Mouse (Mus musculus) heart, adult 18-20 months (tissue): ENCODE measurements around the gene Morn3. TPM values are rescaled to one million over a fixed set of nuclear protein-coding genes. Genes with fewer than 3 reads are reported as not detected.

Source experiments
- DNase-seq, 2 experiments: peaks; one replicate each; pipeline ENCODE4 v3.0.0; 2021 to 2022; ENCODE audit warnings: mixed read lengths in 1 of 2
- total RNA-seq, 2 experiments: library from RNA; stranded (reverse); gene quantifications; 2 replicates each; pipeline ENCODE4 v1.2.3; 2021

The Morn3 gene
- total RNA-seq, 2 experiments from 2014 or later: not detected

- peak in 1 of 2 experiments; percentile 52 for DNase-seq
Observed at GRCm38 (mm10) chr5:123023049-123023448, 23.8 kb downstream of the Morn3 start.

DNA sequence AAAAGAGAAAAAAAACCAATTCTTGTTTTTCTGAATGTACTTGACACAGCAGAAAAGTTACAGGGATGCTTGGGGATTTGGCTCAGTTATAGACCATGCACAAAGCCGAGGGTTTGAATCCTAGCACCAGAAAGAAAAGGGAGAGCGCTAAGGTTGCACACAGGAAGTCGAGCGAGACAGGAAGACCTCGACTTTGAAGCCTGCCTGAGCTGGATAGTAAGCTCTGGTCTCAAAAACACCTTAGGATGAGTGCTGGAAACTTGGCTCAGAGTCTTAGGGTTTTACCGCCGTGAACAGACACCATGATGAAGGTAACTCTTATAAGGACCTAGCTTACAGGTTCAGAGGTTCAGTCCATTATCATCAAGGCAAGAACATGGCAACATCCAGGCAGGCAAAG is 25.4 kb downstream of the Morn3 start:
- DNase-seq: no peak

DNA sequence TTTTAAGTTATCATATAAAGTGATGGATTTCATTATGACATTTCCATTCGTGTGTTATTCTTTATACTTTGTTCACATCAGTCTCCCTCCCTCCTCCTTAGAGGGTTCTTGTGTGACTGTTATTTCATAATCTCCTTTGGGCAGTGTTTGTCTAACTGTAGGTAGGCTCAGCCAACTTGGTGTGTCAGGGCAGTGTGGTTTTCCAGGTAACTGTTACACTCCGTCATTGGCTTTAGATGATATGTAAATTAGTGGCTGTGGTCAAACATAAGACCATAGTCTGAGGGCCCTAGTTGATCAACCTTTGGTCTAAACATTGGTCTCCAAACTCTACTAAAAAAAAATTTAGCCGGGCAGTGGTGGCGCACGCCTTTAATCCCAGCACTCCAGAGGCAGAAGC is 26.4 kb downstream of the Morn3 start:
- no peak for DNase-seq

- DNase-seq: peak; percentile 60 to 66
Observed at GRCm38 (mm10) chr5:123019336-123020016, 27.3 kb downstream of the Morn3 start.

DNA sequence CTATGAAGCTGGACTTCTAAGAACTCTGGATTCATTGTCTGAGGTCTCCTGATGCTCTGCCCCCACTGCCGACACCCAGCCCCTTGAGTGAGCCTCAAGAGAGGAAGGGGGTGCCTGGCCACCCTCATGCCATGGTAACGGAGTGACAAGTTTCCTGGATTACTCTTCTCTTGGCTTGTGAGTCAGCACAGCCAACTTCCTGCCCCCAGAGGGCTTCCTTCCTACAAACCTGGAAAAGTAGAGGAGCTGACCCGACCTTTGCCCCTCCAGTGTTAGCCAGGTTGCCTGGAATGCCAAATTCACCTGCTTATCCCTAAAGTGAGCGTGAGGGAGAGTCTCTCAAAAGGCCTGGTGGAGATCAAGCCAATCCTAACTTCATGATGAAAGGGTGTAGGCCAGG is 29.3 kb downstream of the Morn3 start:
- peak in 1 of 2 experiments; percentile 24 for DNase-seq

GRCm38 (mm10) chr5:123015915-123016314 is 30.9 kb downstream of the Morn3 start:
- no peak for DNase-seq

- DNase-seq: peak; percentile 98 to 99
Observed at GRCm38 (mm10) chr5:123014753-123015701, 31.8 kb downstream of the Morn3 start, which contains the start of gene Orai1. TSS of gene Orai1 (plus strand) at chr5:123015074.

- peak; percentile 78 to 81 for DNase-seq
Observed at GRCm38 (mm10) chr5:123013599-123014315, 33.1 kb downstream of the Morn3 start.

GRCm38 (mm10) chr5:123011705-123012104 is 35.1 kb downstream of the Morn3 start:
- no peak for DNase-seq

- DNase-seq: no peak
Observed at GRCm38 (mm10) chr5:123010806-123011205, 36.0 kb downstream of the Morn3 start.

- DNase-seq: no peak
Observed at GRCm38 (mm10) chr5:123009873-123010272, 36.9 kb downstream of the Morn3 start.

- DNase-seq: peak in 1 of 2 experiments; percentile 34
Observed at GRCm38 (mm10) chr5:123008877-123009493, 37.8 kb downstream of the Morn3 start.

GRCm38 (mm10) chr5:123005716-123006592 is 40.9 kb downstream of the Morn3 start:
- DNase-seq: no peak

- DNase-seq: no peak
Observed at GRCm38 (mm10) chr5:123000901-123001300, 45.9 kb downstream of the Morn3 start.

DNA sequence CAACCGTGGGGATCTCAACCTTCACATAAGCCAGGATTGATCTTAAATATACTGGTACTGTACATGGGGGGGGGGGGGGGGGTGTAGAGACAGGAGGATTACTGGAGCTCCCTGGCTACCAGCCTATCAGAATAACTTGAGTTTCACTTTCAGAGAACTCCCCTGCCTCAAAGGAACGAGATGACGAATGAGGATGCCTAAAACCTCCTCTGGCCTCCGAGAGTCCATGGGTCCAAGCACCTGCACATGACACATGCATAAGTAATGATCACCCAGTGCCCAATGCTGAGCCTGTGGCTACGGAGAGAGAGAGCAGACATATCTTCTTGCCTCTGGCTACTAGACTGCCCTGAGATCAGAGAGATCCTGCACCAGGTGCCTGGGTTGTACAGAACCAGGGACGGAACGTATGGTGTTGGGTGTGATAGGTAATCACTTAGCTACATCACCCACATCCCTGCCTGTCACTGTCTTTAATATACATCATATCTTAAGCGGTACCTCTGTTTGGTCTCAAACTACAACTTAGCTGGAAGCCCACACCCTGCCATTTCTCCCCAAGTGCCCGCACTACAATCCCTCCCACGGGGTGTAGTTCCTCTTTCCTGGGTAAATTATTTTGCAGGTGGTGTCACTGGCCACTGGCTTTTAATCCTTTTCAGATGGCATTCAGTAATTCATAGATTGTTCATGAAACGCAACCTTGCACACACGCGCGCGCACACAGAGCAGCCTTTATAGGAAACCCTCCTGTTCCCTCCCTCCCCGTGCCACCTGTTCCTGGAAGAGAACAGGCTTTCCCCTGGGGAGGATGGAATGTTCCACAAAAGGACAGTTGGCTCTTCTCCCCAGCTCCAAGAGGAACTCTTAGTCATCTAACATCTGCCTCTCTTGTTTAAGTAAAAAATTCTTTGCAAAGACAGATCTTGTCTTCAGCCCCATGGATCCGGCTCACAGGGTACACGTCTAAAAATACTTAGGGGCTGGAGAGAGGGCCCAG is 49.3 kb downstream of the Morn3 start:
- DNase-seq: no peak

- no peak for DNase-seq
Observed at GRCm38 (mm10) chr5:122994910-122995309, 51.9 kb downstream of the Morn3 start.

DNA sequence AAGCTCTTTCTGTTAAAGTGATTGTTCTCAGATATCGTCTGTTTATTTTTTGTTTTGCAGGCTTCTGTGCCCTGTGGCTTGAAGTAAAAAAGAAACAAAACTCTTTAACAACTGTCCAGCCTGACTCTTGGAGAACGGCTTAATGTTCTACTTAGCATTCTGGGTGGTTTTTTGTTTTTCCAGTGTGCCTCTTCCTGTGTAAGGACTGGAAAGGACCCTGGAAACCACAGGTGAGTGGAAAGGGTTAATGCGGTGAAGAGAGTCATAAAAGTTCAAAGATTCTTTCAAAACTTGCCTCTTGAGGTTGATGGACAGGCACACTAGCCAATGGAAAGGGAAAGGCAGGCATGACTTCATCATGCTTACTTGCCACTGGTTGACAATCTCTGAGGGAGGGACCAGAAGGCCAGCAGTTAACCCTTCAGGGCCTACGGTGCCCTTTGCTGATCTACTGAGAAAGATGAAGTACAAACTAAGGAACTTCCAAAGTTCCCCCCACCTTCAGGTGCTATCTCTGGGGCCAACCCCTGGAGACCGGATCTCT is 52.4 kb downstream of the Morn3 start:
- DNase-seq: peak; percentile 92 to 94

DNA sequence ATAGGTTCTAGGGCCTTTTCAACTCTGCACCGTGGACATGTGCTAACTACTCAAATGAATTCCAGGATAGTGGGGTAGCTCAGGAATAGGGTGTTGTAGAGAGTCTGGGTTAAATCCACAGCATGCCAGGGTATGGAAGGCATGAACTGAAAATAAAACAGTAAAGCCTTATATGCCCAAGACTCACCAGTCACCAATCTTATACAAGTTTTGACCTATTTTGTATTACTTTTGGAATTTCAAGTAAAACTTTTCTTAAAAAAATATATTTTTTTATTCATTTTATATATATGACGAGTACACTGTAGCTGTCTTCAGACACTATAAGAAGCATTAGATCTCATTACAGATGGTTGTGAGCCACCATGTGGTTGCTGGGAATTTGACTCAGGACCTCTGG is 53.0 kb downstream of the Morn3 start:
- DNase-seq: no peak

- DNase-seq: no peak
Observed at GRCm38 (mm10) chr5:122991350-122992004, 55.3 kb downstream of the Morn3 start.
